Mouse (Mus musculus): ENCODE results near the gene Gm7137. TPM values are rescaled to one million over a fixed set of nuclear protein-coding genes. Genes with fewer than 3 reads are reported as not detected.
"Not testable (repeated sequence)": the region's sequence is repeated elsewhere in the genome, so short reads cannot be mapped to it uniquely, and the experiment has no call there.

The Gm7137 gene
- polyA plus RNA-seq, 2 experiments = not detected

- 52% methylated on average over 1 of the region's 1 CpGs for WGBS (ENCODE audit: insufficient replicate concordance)
- H3K9ac ChIP-seq (replicated peaks) = no peak overlapping the region
Measured at GRCm38 (mm10) chr10:77769727-77770126, 18.3 kb downstream of the Gm7137 start.

DNA sequence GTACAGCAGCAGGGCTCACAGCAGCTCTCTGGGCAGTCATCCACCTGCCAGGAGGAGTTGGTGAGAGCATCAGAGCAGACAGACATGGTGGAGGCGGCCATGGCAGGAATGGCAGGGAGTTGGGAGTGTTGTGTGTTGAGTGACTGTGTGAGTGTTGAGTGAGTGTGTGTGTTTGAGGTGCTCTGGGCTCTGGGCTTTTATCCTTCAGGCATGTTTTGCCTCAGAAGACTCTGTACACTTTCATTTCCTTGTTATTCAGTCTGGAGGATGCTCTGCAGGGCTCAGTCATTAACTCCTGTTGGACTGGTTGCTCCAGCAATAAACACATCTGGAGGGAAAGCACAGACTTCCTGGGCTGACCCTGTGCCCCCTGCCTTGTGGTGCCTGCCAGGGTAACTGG is 28.4 kb downstream of the Gm7137 start, which contains the start of gene Gm3233:
Gene Gm3233, minus strand, starts transcription at position 101 of the 400 bp plus-strand sequence.
- H3K27me3 ChIP-seq (ENCODE audit: control insufficient read depth, insufficient read depth, low read length) = not testable (repeated sequence)
- WGBS (ENCODE audit: insufficient replicate concordance) = no CpG with 5 or more reads among the region's 1 CpGs

More at GRCm38 (mm10) chr10:77769727-77770126, 18.3 kb downstream of the Gm7137 start:
- no peak overlapping the region for H3K27ac ChIP-seq
- DNase-seq (ENCODE audit: low read depth in 3 of 3, low spot score in 3 of 3) = no peak
- no peaks in the 10 kb centered on the region for H3K9me3 ChIP-seq (ENCODE audit: control insufficient read depth, low read length)
- H3K4me3 ChIP-seq (ENCODE audit: insufficient read depth in 1 of 2, low read depth in 2 of 2, low read length in 2 of 2) = no peak overlapping the region
- no peak overlapping the region for H3K4me2 ChIP-seq (ENCODE audit: low read depth)
- TF ChIP-seq EP300 (IDR thresholded peaks at IDR 0.05; ENCODE audit: low read depth) (no peak), CTCF (IDR thresholded peaks at IDR 0.05; ENCODE audit: low read depth) (no peak)
- no peaks in the 10 kb centered on the region for H3K36me3 ChIP-seq (replicated peaks; ENCODE audit: control insufficient read depth, insufficient read depth, low read depth)
- ATAC-seq (ENCODE audit: insufficient read depth) = no peak
- no peaks in the 10 kb centered on the region for H3K4me1 ChIP-seq (replicated peaks; ENCODE audit: control insufficient read depth in 2 of 2, insufficient read depth in 2 of 2, low read length in 1 of 2)
- H3K27me3 ChIP-seq (ENCODE audit: control insufficient read depth, insufficient read depth, low read length) = no peaks in the 10 kb centered on the region

DNA sequence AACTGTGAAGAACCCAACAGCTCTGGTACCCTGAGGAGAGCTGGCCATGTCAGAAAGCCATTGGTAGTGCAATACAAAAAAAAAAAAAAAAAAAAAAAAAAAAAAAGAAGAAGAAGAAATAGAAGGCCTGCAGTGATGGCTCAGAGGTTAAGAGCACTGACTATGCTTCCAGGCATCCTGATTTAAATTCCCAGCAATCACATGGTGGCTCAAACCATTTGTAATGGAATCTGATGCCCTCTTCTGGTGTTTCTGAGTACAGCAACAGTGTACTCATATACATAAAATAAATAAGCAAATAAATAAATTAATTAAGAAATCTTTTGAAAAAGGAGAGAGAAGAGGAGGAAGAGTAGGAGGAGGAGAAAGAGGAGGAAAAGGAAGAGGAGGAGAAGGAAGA is 34.6 kb downstream of the Gm7137 start:
- H3K36me3 ChIP-seq (replicated peaks; ENCODE audit: control insufficient read depth, insufficient read depth, low read depth) = no peaks in the 10 kb centered on the region
- H3K9me3 ChIP-seq (ENCODE audit: control insufficient read depth, low read length) = no peaks in the 10 kb centered on the region
- H3K27ac ChIP-seq = no peak overlapping the region
- ATAC-seq (ENCODE audit: insufficient read depth) = no peak
- no peak for TF ChIP-seq EP300 (IDR thresholded peaks at IDR 0.05; ENCODE audit: low read depth)
- TF ChIP-seq CTCF (IDR thresholded peaks at IDR 0.05; ENCODE audit: low read depth) = no peak; the same call in 1 of the 2 replicates
- DNase-seq (ENCODE audit: low read depth in 3 of 3, low spot score in 3 of 3) = no peak
- no peak overlapping the region for H3K4me2 ChIP-seq (ENCODE audit: low read depth)
- H3K27me3 ChIP-seq (ENCODE audit: control insufficient read depth, insufficient read depth, low read length) = no peaks in the 10 kb centered on the region
- H3K4me3 ChIP-seq (ENCODE audit: insufficient read depth in 1 of 2, low read depth in 2 of 2, low read length in 2 of 2) = no peak overlapping the region
- H3K9ac ChIP-seq (replicated peaks) = no peak overlapping the region
- no peaks in the 10 kb centered on the region for H3K4me1 ChIP-seq (replicated peaks; ENCODE audit: control insufficient read depth in 2 of 2, insufficient read depth in 2 of 2, low read length in 1 of 2)

More for the DNA sequence above, 28.4 kb downstream of the Gm7137 start, which contains the start of gene Gm3233:
- not testable (repeated sequence) for H3K36me3 ChIP-seq (replicated peaks; ENCODE audit: control insufficient read depth, insufficient read depth, low read depth); H3K9me3 ChIP-seq (ENCODE audit: control insufficient read depth, low read length); DNase-seq (ENCODE audit: low read depth in 3 of 3, low spot score in 3 of 3); H3K9ac ChIP-seq (replicated peaks); H3K4me2 ChIP-seq (ENCODE audit: low read depth); ATAC-seq (ENCODE audit: insufficient read depth); H3K4me1 ChIP-seq (replicated peaks; ENCODE audit: control insufficient read depth in 2 of 2, insufficient read depth in 2 of 2, low read length in 1 of 2); H3K4me3 ChIP-seq (ENCODE audit: insufficient read depth in 1 of 2, low read depth in 2 of 2, low read length in 2 of 2); H3K27ac ChIP-seq

- DNase-seq (ENCODE audit: low read depth in 3 of 3, low spot score in 3 of 3); H3K9me3 ChIP-seq (ENCODE audit: control insufficient read depth, low read length); H3K4me2 ChIP-seq (ENCODE audit: low read depth); H3K27me3 ChIP-seq (ENCODE audit: control insufficient read depth, insufficient read depth, low read length); H3K27ac ChIP-seq; H3K4me1 ChIP-seq (replicated peaks; ENCODE audit: control insufficient read depth in 2 of 2, insufficient read depth in 2 of 2, low read length in 1 of 2); H3K4me3 ChIP-seq (ENCODE audit: insufficient read depth in 1 of 2, low read depth in 2 of 2, low read length in 2 of 2); H3K36me3 ChIP-seq (replicated peaks; ENCODE audit: control insufficient read depth, insufficient read depth, low read depth); H3K9ac ChIP-seq (replicated peaks); ATAC-seq (ENCODE audit: insufficient read depth): not testable (repeated sequence)
- WGBS (ENCODE audit: insufficient replicate concordance) = 42% methylated on average over 3 of the region's 3 CpGs
Measured at GRCm38 (mm10) chr10:77752312-77752711, 35.7 kb downstream of the Gm7137 start.

- WGBS (ENCODE audit: insufficient replicate concordance) = 60% methylated on average over 1 of the region's 1 CpGs
- not testable (repeated sequence) for H3K36me3 ChIP-seq (replicated peaks; ENCODE audit: control insufficient read depth, insufficient read depth, low read depth); H3K27me3 ChIP-seq (ENCODE audit: control insufficient read depth, insufficient read depth, low read length); H3K27ac ChIP-seq; H3K4me1 ChIP-seq (replicated peaks; ENCODE audit: control insufficient read depth in 2 of 2, insufficient read depth in 2 of 2, low read length in 1 of 2); ATAC-seq (ENCODE audit: insufficient read depth); H3K9me3 ChIP-seq (ENCODE audit: control insufficient read depth, low read length); H3K9ac ChIP-seq (replicated peaks); H3K4me2 ChIP-seq (ENCODE audit: low read depth); DNase-seq (ENCODE audit: low read depth in 3 of 3, low spot score in 3 of 3); H3K4me3 ChIP-seq (ENCODE audit: insufficient read depth in 1 of 2, low read depth in 2 of 2, low read length in 2 of 2)
Measured at GRCm38 (mm10) chr10:77751254-77751653, 36.7 kb downstream of the Gm7137 start, which contains the start of gene Gm9736. Gm9736 (minus strand) TSS chr10:77751354.

GRCm38 (mm10) chr10:77750686-77751085 is 37.3 kb downstream of the Gm7137 start:
- H3K27ac ChIP-seq; DNase-seq (ENCODE audit: low read depth in 3 of 3, low spot score in 3 of 3); H3K9ac ChIP-seq (replicated peaks); ATAC-seq (ENCODE audit: insufficient read depth); H3K9me3 ChIP-seq (ENCODE audit: control insufficient read depth, low read length); H3K4me1 ChIP-seq (replicated peaks; ENCODE audit: control insufficient read depth in 2 of 2, insufficient read depth in 2 of 2, low read length in 1 of 2); H3K4me2 ChIP-seq (ENCODE audit: low read depth); H3K36me3 ChIP-seq (replicated peaks; ENCODE audit: control insufficient read depth, insufficient read depth, low read depth); H3K27me3 ChIP-seq (ENCODE audit: control insufficient read depth, insufficient read depth, low read length); H3K4me3 ChIP-seq (ENCODE audit: insufficient read depth in 1 of 2, low read depth in 2 of 2, low read length in 2 of 2): not testable (repeated sequence)
- 58% methylated on average over 1 of the region's 1 CpGs for WGBS (ENCODE audit: insufficient replicate concordance)

GRCm38 (mm10) chr10:77741924-77742688 is 45.9 kb downstream of the Gm7137 start, which contains the start of gene Gm18596:
Gm18596 (minus strand) TSS chr10:77742638.
- ATAC-seq (ENCODE audit: insufficient read depth); H3K27me3 ChIP-seq (ENCODE audit: control insufficient read depth, insufficient read depth, low read length); H3K9ac ChIP-seq (replicated peaks); H3K36me3 ChIP-seq (replicated peaks; ENCODE audit: control insufficient read depth, insufficient read depth, low read depth); H3K4me3 ChIP-seq (ENCODE audit: insufficient read depth in 1 of 2, low read depth in 2 of 2, low read length in 2 of 2); H3K27ac ChIP-seq; H3K4me2 ChIP-seq (ENCODE audit: low read depth); DNase-seq (ENCODE audit: low read depth in 3 of 3, low spot score in 3 of 3); H3K4me1 ChIP-seq (replicated peaks; ENCODE audit: control insufficient read depth in 2 of 2, insufficient read depth in 2 of 2, low read length in 1 of 2); H3K9me3 ChIP-seq (ENCODE audit: control insufficient read depth, low read length): not testable (repeated sequence)
- 41% methylated on average over 4 of the region's 5 CpGs for WGBS (ENCODE audit: insufficient replicate concordance)
